7 mouse cellular contexts compared by ENCODE assay signal in genomic region chr16:23103038-23103745, GRCm38 (mm10). TPM values are rescaled to one million over a fixed set of nuclear protein-coding genes. Genes with fewer than 3 reads are reported as not detected.
A peak's percentile ranks its signal among the peaks of the same experiment; 100 is the strongest.
DNase-seq lines count a peak whose midpoint lies in the region; ATAC-seq and TF ChIP-seq lines count a peak whose summit lies in the region.

No protein-coding gene starts in this region.

- H3K36me3 ChIP-seq in testis, adult 2 months (ENCODE audit: control insufficient read depth, insufficient read depth, low read length) = no peaks in the 10 kb centered on the region
- no peaks in the 10 kb centered on the region for H3K36me3 ChIP-seq in limb, embryonic 15.5 days

- peaks cover 12% of the 10 kb centered on the region for H3K4me1 ChIP-seq in testis, adult 2 months (ENCODE audit: control insufficient read depth, insufficient read depth, low read length)
- peaks cover 17% of the 10 kb centered on the region; the same call in 1 of the 2 replicates for H3K4me1 ChIP-seq in limb, embryonic 15.5 days

- TF ChIP-seq POLR2A in testis, adult 2 months (IDR thresholded peaks at IDR 0.05; ENCODE audit: control insufficient read depth, low read depth, low read length) = no peak

- no peak overlapping the region for H3K9ac ChIP-seq in limb, embryonic 15.5 days

- peak overlapping the region; percentile 54 for H3K4me2 ChIP-seq in limb, embryonic 15.5 days

- WGBS in limb, embryonic 15.5 days = 41% methylated on average over 17 of the region's 17 CpGs

- ATAC-seq in limb, embryonic 15.5 days (ENCODE audit: insufficient number of reproducible peaks, low FRiP score, low TSS enrichment, low read depth) = no peak
- ATAC-seq in megakaryocyte progenitor cell, adult 5-6 weeks (replicated peaks; ENCODE audit: poor library complexity) = no peak

- H3K27me3 ChIP-seq in testis, adult 2 months (ENCODE audit: control insufficient read depth, insufficient read depth, low read length) = peaks cover 3% of the 10 kb centered on the region; the same call in 1 of the 2 replicates
- H3K27me3 ChIP-seq in limb, embryonic 15.5 days = 0 out of 2 replicates have a peak, but pooled peaks cover 7% of the 10 kb centered on the region

- peak overlapping the region; percentile 27 for H3K27ac ChIP-seq in testis, adult 2 months (ENCODE audit: control insufficient read depth, insufficient read depth, low read depth, low read length)
- H3K27ac ChIP-seq in limb, embryonic 15.5 days = no peak overlapping the region

- no peaks in the 10 kb centered on the region for H3K9me3 ChIP-seq in limb, embryonic 15.5 days

- H3K4me3 ChIP-seq in testis, adult 2 months (ENCODE audit: control insufficient read depth, low read depth, low read length) = peak overlapping the region; percentile 85
- H3K4me3 ChIP-seq in limb, embryonic 15.5 days = peak overlapping the region; percentile 36

- DNase-seq in testis, postnatal 14 days (ENCODE audit: low spot score) = no peak
- DNase-seq in heart, postnatal 4 days = peak; percentile 46
- DNase-seq in right cerebral cortex, postnatal 36 days (ENCODE audit: low spot score in 2 of 2) = no peak
- no peak for DNase-seq in spleen, adult 12 weeks (ENCODE audit: low spot score)

- TF ChIP-seq CTCF in testis, adult 2 months (IDR thresholded peaks at IDR 0.05; ENCODE audit: control insufficient read depth, insufficient read depth, insufficient replicate concordance, low read depth, low read length) = no peak

RNA-seq across cellular contexts. Expression of gene Eif4a2, which starts 4.1 kb away (rescaled TPM):
- 75.5 and 108 TPM in 2 replicates for polyA plus RNA-seq in testis, adult 2 months (2012; rRNA removed)
- 100 to 1,000 TPM; 206 to 231 TPM for total RNA-seq in heart, postnatal 4 days (2021)
- 259 and 273 TPM in 2 replicates for polyA plus RNA-seq in limb, embryonic 15.5 days (2015; fragmentation: Nextera tagmentation; extraction: Ambion mirVana)
- 378 and 464 TPM in 2 replicates for total RNA-seq in megakaryocyte progenitor cell, adult 5-6 weeks (2015)
- total RNA-seq in megakaryocyte progenitor cell, adult 5-6 weeks (2017) = 592 and 744 TPM in 2 replicates

RNA-seq across cellular contexts. Expression of gene Rfc4, which starts 24.3 kb away (rescaled TPM):
- polyA plus RNA-seq in testis, adult 2 months (2012; rRNA removed) = 5.2 and 8.4 TPM in 2 replicates
- total RNA-seq in heart, postnatal 4 days (2021) = 10 to 100 TPM; 34.9 to 37.4 TPM
- 75.9 and 87.0 TPM in 2 replicates for polyA plus RNA-seq in limb, embryonic 15.5 days (2015; fragmentation: Nextera tagmentation; extraction: Ambion mirVana)
- total RNA-seq in megakaryocyte progenitor cell, adult 5-6 weeks (2015) = 195 and 224 TPM in 2 replicates
- total RNA-seq in megakaryocyte progenitor cell, adult 5-6 weeks (2017) = 72.3 and 90.3 TPM in 2 replicates

RNA-seq across cellular contexts. Expression of gene Adipoq, which starts 43.1 kb away (rescaled TPM):
- polyA plus RNA-seq in testis, adult 2 months (2012; rRNA removed) = 14.2 and 16.1 TPM in 2 replicates
- 1 to 10 TPM; 4.9 to 6.2 TPM for total RNA-seq in heart, postnatal 4 days (2021)
- polyA plus RNA-seq in limb, embryonic 15.5 days (2015; fragmentation: Nextera tagmentation; extraction: Ambion mirVana) = 2.5 TPM in 1 of 2 replicates, not detected in the other
- total RNA-seq in megakaryocyte progenitor cell, adult 5-6 weeks (2015) = not detected in 2 replicates
- not detected in 2 replicates for total RNA-seq in megakaryocyte progenitor cell, adult 5-6 weeks (2017)

RNA-seq across cellular contexts. Expression of gene Kng1, which starts 45.5 kb away (rescaled TPM):
- 0.10 TPM in 1 of 2 replicates, not detected in the other for polyA plus RNA-seq in testis, adult 2 months (2012; rRNA removed)
- total RNA-seq in heart, postnatal 4 days (2021) = under 1 TPM; 0.18 to 0.45 TPM
- polyA plus RNA-seq in limb, embryonic 15.5 days (2015; fragmentation: Nextera tagmentation; extraction: Ambion mirVana) = 0.43 and 1.9 TPM in 2 replicates
- not detected in 2 replicates for total RNA-seq in megakaryocyte progenitor cell, adult 5-6 weeks (2015)
- total RNA-seq in megakaryocyte progenitor cell, adult 5-6 weeks (2017) = not detected in 2 replicates

Comparison
In these comparisons a context has a peak if more than half of its experiments do, and no peak if none do; other contexts are left out.
1. RNA of gene Adipoq, which starts 43.1 kb away (total RNA-seq): 4.9 to 6.2 TPM in heart, postnatal 4 days; not detected in megakaryocyte progenitor cell, adult 5-6 weeks; every median in the first group is over 4 times any median in the second.